Mouse (Mus musculus) gastrocnemius, adult 2 months (tissue): ENCODE data around the gene Efna3. TPM values are rescaled to one million over a fixed set of nuclear protein-coding genes. Genes with fewer than 3 reads are reported as not detected.

Experiments used
- DNase-seq: peaks from one replicate; pipeline ENCODE4 v3.0.0; 2022
- H3K27ac ChIP-seq: fragments of 200-600 bp; 2 replicates; pipeline ENCODE4 v1.8.1; 2022; ENCODE audit warnings: mild to moderate bottlenecking
- H3K4me3 ChIP-seq: fragments of 200-600 bp; 2 replicates; pipeline ENCODE4 v1.8.1; 2022; ENCODE audit warnings: mild to moderate bottlenecking, moderate library complexity
- CTCF ChIP-seq: fragments of 200-600 bp; IDR thresholded peaks from 2 replicates; pipeline ENCODE4 v1.8.1; 2022; ENCODE audit warnings: antibody characterized with exemption, mild to moderate bottlenecking, moderate library complexity
- intact Hi-C: fragments of 180-260 bp; cut with DNase I; formaldehyde crosslinking; loops from one replicate; pipeline ENCODE4 v1.15.1; 2025
- total RNA-seq, 2 experiments: library from RNA; stranded (reverse); gene quantifications; 2 replicates each; pipeline ENCODE4 v1.2.3; 2021

The Efna3 gene
- total RNA-seq, 2 experiments from 2014 or later, result not detected

- Histone ChIP-seq H3K4me3 (peak within 1 kb of the TSS; percentile 94), H3K27ac (peak within 1 kb of the TSS; percentile 90)
- peak; percentile 92 for DNase-seq
- intact Hi-C loops, result loop anchor here (10.0 kb wide), 1 partner anchor 335 kb away; no protein-coding TSS in a partner anchor
- no peak for TF ChIP-seq CTCF
Observed at GRCm38 (mm10) chr3:89349869-89350501, 27.2 kb upstream of the Efna3 start, which contains the start of gene Adam15. Gene Adam15 (minus strand): TSS chr3:89349996.

DNA sequence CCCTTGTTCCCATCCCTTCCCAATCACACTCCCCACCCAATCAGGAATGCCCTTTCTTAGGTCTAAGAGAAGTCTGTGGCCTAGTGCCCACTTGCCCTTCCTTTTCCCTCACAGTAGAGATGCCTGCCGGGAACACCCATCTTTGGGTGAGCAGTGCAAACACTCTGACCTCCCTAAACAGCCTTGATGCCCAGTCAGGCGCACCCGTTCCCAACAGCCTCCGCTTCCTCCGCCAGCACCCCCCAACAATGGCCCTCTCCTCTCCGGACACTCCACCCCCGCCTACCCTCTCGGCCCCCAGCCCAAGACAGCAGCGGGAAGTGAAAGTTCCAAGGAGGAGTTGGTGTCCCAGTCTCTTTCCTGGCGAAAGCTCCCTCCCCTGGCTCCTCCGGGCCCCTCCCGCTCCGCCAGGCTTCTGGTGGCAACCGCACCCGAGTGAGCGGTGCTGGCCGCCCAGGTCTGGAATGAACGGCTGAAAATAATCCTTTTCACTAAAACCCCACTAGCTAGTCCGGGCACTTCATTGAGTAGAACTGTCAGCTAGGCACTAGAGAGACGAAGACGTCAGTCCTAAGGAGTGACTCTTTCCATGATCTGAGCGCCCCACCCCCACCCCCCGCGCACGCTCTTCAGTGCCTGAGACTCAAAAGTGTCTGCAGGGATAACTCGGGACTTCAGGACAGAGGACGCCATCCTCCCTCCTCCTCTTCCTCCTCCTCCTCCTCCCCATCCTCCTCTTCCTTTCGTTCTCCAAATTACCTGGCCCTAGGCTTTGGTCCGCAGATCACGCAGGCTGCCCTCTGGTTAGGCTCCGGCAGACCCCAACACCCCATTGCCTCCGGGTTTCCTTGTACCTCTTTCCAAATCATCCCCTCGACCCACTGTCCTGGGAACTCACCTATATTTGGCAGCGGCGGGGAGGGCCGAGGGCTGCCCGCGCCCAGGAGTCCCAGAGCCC lies 26.4 kb upstream of the Efna3 start:
- H3K4me3 ChIP-seq, result peak overlapping the region; percentile 94
- peak; percentile 74 for DNase-seq
- intact Hi-C loops, result loop anchor here (10.0 kb wide), 1 partner anchor 336 kb away; no protein-coding TSS in a partner anchor
- H3K27ac ChIP-seq, result peak overlapping the region; percentile 90
- no peak for TF ChIP-seq CTCF

GRCm38 (mm10) chr3:89347916-89348315 lies 25.2 kb upstream of the Efna3 start:
- Histone ChIP-seq H3K27ac (peak overlapping the region; percentile 90), H3K4me3 (peak overlapping the region; percentile 94)
- no peak for DNase-seq
- TF ChIP-seq CTCF, result no peak
- intact Hi-C loops, result loop anchor here (10.0 kb wide), 1 partner anchor 337 kb away; no protein-coding TSS in a partner anchor

GRCm38 (mm10) chr3:89346815-89347540 lies 24.2 kb upstream of the Efna3 start:
- peak overlapping the region; percentile 90 for H3K27ac ChIP-seq
- peak overlapping the region; percentile 94 for H3K4me3 ChIP-seq
- no peak for DNase-seq
- TF ChIP-seq CTCF, result no peak
- intact Hi-C loops, result loop anchor here (10.0 kb wide), 1 partner anchor 338 kb away; no protein-coding TSS in a partner anchor

DNA sequence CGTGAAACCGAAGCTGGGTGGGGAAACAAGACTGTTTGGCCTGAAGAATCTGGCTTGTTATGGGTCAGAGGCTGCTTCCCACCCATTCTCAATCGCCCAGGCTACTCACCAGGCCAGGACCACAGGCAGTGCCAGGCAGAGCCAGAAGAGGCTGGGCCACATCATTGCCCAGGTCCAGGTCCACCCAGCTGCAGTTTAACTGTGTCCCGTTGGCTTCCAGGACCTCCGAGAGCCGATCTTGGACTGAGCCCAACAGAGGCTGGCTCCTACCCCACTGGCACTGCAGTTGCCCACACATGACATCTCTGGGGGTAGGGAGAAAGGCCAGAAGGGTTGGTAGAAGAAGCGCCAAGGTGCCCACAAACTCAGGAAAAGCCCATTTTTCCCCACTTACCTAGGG lies 20.5 kb upstream of the Efna3 start:
- DNase-seq, result no peak
- intact Hi-C loops, result loop anchor here (10.0 kb wide), 1 partner anchor 342 kb away; no protein-coding TSS in a partner anchor
- Histone ChIP-seq H3K27ac (no peak overlapping the region), H3K4me3 (no peak overlapping the region)
- no peak for TF ChIP-seq CTCF

GRCm38 (mm10) chr3:89341794-89342193 lies 19.0 kb upstream of the Efna3 start:
- DNase-seq, result no peak
- Histone ChIP-seq H3K4me3 (no peak overlapping the region), H3K27ac (no peak overlapping the region)
- TF ChIP-seq CTCF, result no peak
- intact Hi-C loops, result loop anchor here (2.0 to 10.0 kb wide), 2 partner anchors 13 to 343 kb away; no protein-coding TSS in a partner anchor

GRCm38 (mm10) chr3:89340465-89340864 lies 17.7 kb upstream of the Efna3 start:
- intact Hi-C loops, result loop anchor here (1.0 to 10.0 kb wide), 3 partner anchors 14 to 344 kb away; no protein-coding TSS in a partner anchor
- no peak overlapping the region for H3K4me3 ChIP-seq
- no peak overlapping the region for H3K27ac ChIP-seq
- peak; percentile 75 for DNase-seq
- TF ChIP-seq CTCF, result peak; percentile 97

DNA sequence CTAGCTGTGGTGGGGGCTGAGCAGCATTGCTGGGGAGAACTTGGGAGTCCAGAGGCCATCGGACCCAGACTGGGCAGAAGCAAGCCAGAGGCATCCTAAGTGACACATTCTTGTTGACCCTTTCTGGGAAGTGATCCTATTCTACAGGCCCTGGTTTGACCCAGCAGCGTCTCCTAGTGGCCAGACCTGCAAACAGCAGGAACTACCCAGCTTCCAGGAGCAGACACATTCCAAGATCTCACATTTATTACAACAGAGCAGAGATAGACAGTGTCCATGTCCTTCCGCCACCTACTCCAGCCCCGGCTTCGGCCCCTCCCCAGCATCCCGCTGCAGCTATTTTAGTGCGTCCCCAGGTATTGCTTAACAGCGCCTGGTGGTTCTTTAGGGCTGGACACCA lies 16.7 kb upstream of the Efna3 start:
- Histone ChIP-seq H3K4me3 (no peak overlapping the region), H3K27ac (no peak overlapping the region)
- intact Hi-C loops, result no loop called here
- peak; percentile 65 for DNase-seq
- TF ChIP-seq CTCF, result peak; percentile 86

- H3K27ac ChIP-seq, result peak within 1 kb of the TSS; percentile 64
- intact Hi-C loops, result no loop called here
- peak; percentile 51 for DNase-seq
- peak within 1 kb of the TSS; percentile 86 for H3K4me3 ChIP-seq
- no peak for TF ChIP-seq CTCF
Observed at GRCm38 (mm10) chr3:89337721-89338578, 15.2 kb upstream of the Efna3 start, which contains the start of gene Efna4. Gene Efna4 (minus strand): TSS chr3:89338028.

GRCm38 (mm10) chr3:89337062-89337720 lies 14.4 kb upstream of the Efna3 start:
- TF ChIP-seq CTCF, result no peak
- Histone ChIP-seq H3K27ac (peak overlapping the region; percentile 64), H3K4me3 (peak overlapping the region; percentile 86)
- DNase-seq, result no peak
- intact Hi-C loops, result no loop called here

GRCm38 (mm10) chr3:89336529-89336928 lies 13.8 kb upstream of the Efna3 start:
- no peak for TF ChIP-seq CTCF
- Histone ChIP-seq H3K4me3 (no peak overlapping the region), H3K27ac (no peak overlapping the region)
- DNase-seq, result no peak
- intact Hi-C loops, result no loop called here
